Mouse (Mus musculus): ENCODE results near the gene Palm3.

GRCm38 (mm10) chr8:84067911-84068310 lies 46.6 kb downstream of the Palm3 start:
- TF ChIP-seq CTCF (IDR thresholded peaks at IDR 0.05; ENCODE audit: control insufficient read depth, insufficient read depth, low read length) (no peak), POLR2A (IDR thresholded peaks at IDR 0.05; ENCODE audit: borderline replicate concordance, control insufficient read depth, low read depth, low read length) (no peak)

Measured in bone marrow, adult 2 months (tissue).